Mouse (Mus musculus) heart, postnatal 0 days (tissue): ENCODE results near the gene B230104I21Rik. TPM values are rescaled to one million over a fixed set of nuclear protein-coding genes. Genes with fewer than 3 reads are reported as not detected.

Source experiments
- ATAC-seq: fragments of 200-750 bp; cut with Nextera tagmentation; 2 replicates; pipeline ENCODE4 v1.8.0; 2017; ENCODE audit warnings: low read depth, moderate number of reproducible peaks, moderate library complexity; ENCODE audit not compliant: insufficient read depth
- DNase-seq: peaks from one replicate; pipeline ENCODE4 v3.0.0-alpha.2; 2016; ENCODE audit warnings: low spot score
- H3K27ac ChIP-seq: fragments of 300-500 bp; sonication (generic); 2 replicates; pipeline ENCODE4 v1.5.1; 2014; ENCODE audit warnings: low read depth, mild to moderate bottlenecking
- H3K27me3 ChIP-seq: fragments of 300-500 bp; sonication (generic); 2 replicates; pipeline ENCODE4 v1.6.1; 2014; ENCODE audit warnings: low read length, mixed read lengths; ENCODE audit not compliant: control insufficient read depth, insufficient read depth
- H3K36me3 ChIP-seq: fragments of 300-500 bp; sonication (generic); replicated peaks from 2 replicates; pipeline ENCODE4 v1.6.1; 2014; ENCODE audit warnings: low read length, mixed read lengths; ENCODE audit not compliant: control insufficient read depth, insufficient read depth
- H3K4me1 ChIP-seq: fragments of 300-500 bp; sonication (generic); 2 replicates; pipeline ENCODE4 v1.6.1; 2014; ENCODE audit warnings: antibody characterized with exemption; ENCODE audit not compliant: control insufficient read depth, insufficient read depth
- H3K4me2 ChIP-seq: fragments of 300-500 bp; sonication (generic); 2 replicates; pipeline ENCODE4 v1.6.1; 2014; ENCODE audit warnings: low read depth, mild to moderate bottlenecking, low read length, moderate library complexity
- H3K4me3 ChIP-seq: fragments of 300-500 bp; sonication (generic); 2 replicates; pipeline ENCODE4 v1.5.1; 2014; ENCODE audit warnings: low read depth, low read length
- H3K9ac ChIP-seq: fragments of 300-500 bp; sonication (generic); replicated peaks from 2 replicates; pipeline ENCODE4 v1.6.1; 2014; ENCODE audit warnings: low read depth, low read length, mixed read lengths
- H3K9me3 ChIP-seq: fragments of 300-500 bp; sonication (generic); replicated peaks from 2 replicates; pipeline ENCODE4 v1.6.1; 2016; ENCODE audit warnings: low read length; ENCODE audit not compliant: control insufficient read depth
- CTCF ChIP-seq: IDR thresholded peaks from 2 replicates; pipeline ENCODE4 v1.5.1; 2016; ENCODE audit warnings: antibody characterized with exemption, control low read depth, low read depth
- EP300 ChIP-seq: IDR thresholded peaks from 2 replicates; pipeline ENCODE4 v1.6.1; 2016; ENCODE audit warnings: antibody characterized with exemption, low read depth
- WGBS: fragments of 180-500 bp; shearing (Covaris S2); extraction: QIAGEN DNeasy Blood & Tissue Kit; methylation state at CpG from one replicate; pipeline ENCODE4 v1.1.7; 2014; 5-methylcytosine and 5-hydroxymethylcytosine counted together
- polyA plus RNA-seq: library from polyadenylated mRNA; unstranded; fragments of >200 nt; fragmentation: Nextera tagmentation; extraction: Ambion mirVana; gene quantifications from 2 replicates; pipeline ENCODE4 v1.2.1, GENCODE M21; 2015
- total RNA-seq: library from RNA; depleted of rRNA; stranded (reverse); fragments of >200 nt; gene quantifications from 2 replicates; pipeline ENCODE4 v1.2.3, GENCODE M21; 2014; ENCODE audit warnings: low replicate concordance

Gene B230104I21Rik
- total and polyA plus RNA-seq, 2 experiments from 2014 or later: not detected

DNA sequence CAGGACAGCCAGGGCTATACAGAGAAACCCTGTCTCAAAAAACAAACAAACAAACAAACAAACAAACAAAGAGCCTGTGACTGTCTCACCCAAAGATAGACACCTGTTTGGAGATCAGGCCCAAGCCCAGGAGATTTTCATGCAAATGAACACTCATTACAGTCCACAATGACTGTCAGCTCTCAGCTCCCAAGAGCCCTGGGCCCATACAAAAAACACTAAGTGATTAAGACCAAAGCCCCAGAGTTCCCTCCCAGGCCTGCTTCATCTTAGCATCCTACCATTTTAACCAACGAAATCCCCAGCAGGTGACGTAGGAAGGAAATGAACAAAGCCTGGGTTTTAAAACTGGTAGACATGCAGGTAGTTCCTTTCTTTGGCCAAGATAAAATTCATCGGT lies 24.9 kb downstream of the B230104I21Rik start:
- DNase-seq: no peak
- Histone ChIP-seq H3K9me3 (no peaks in the 10 kb centered on the region), H3K4me1 (peaks cover 23% of the 10 kb centered on the region), H3K27me3 (0 out of 2 replicates have a peak, but pooled peaks cover 2% of the 10 kb centered on the region), H3K36me3 (no peaks in the 10 kb centered on the region), H3K4me2 (no peak overlapping the region), H3K4me3 (no peak overlapping the region), H3K9ac (no peak overlapping the region), H3K27ac (no peak overlapping the region)
- 93% methylated on average over 3 of the region's 3 CpGs for WGBS
- no peak for TF ChIP-seq EP300
- no peak for TF ChIP-seq CTCF
- no peak for ATAC-seq

- Histone ChIP-seq H3K27me3 (0 out of 2 replicates have a peak, but pooled peaks cover 2% of the 10 kb centered on the region), H3K36me3 (no peaks in the 10 kb centered on the region), H3K4me2 (no peak overlapping the region), H3K4me3 (no peak overlapping the region), H3K9ac (no peak overlapping the region), H3K27ac (no peak overlapping the region), H3K9me3 (no peaks in the 10 kb centered on the region), H3K4me1 (peaks cover 1% of the 10 kb centered on the region)
- WGBS: 94% methylated on average over 2 of the region's 2 CpGs
- ATAC-seq (no peak), DNase-seq (no peak)
- TF ChIP-seq EP300 (no peak), CTCF (no peak)
These were observed 28.8 kb downstream of the B230104I21Rik start for GRCm38 (mm10) chr4:154364752-154365151.

GRCm38 (mm10) chr4:154366836-154367235 lies 30.9 kb downstream of the B230104I21Rik start:
- Histone ChIP-seq H3K36me3 (no peaks in the 10 kb centered on the region), H3K27ac (no peak overlapping the region), H3K4me2 (no peak overlapping the region), H3K9ac (no peak overlapping the region), H3K4me3 (no peak overlapping the region), H3K27me3 (0 out of 2 replicates have a peak, but pooled peaks cover 2% of the 10 kb centered on the region), H3K4me1 (0 out of 2 replicates have a peak, but pooled peaks cover under 1% of the 10 kb centered on the region), H3K9me3 (no peaks in the 10 kb centered on the region)
- DNase-seq (no peak), ATAC-seq (no peak)
- WGBS: 79% methylated on average over 6 of the region's 6 CpGs
- TF ChIP-seq EP300 (no peak), CTCF (no peak)

- Histone ChIP-seq H3K27me3 (no peaks in the 10 kb centered on the region), H3K9ac (no peak overlapping the region), H3K4me2 (no peak overlapping the region), H3K36me3 (no peaks in the 10 kb centered on the region), H3K4me1 (0 out of 2 replicates have a peak, but pooled peaks cover 4% of the 10 kb centered on the region), H3K27ac (no peak overlapping the region), H3K4me3 (no peak overlapping the region), H3K9me3 (no peaks in the 10 kb centered on the region)
- TF ChIP-seq CTCF (no peak), EP300 (no peak)
- WGBS: 63% methylated on average over 5 of the region's 5 CpGs
- ATAC-seq (no peak), DNase-seq (no peak)
These were observed 33.2 kb downstream of the B230104I21Rik start for GRCm38 (mm10) chr4:154369089-154369488.

DNA sequence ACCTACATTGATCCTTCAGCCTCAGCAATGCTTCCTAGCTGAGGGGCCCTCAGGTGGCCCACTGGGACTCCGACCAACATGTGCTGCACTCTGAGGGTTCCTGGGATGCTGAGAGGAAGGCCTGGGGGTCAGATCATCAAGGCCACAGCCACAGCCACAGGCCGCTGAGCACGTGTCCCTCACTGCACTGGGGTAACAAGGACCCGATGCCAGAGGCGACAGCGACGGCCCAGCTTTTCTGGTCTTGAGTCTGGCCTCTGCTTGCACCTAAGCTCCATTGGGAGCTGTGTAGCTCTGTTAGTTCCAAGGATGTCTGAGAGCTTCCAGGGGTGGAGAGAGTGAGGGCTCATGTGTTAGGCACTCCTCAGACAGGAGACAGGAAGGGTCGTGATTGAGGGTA lies 34.9 kb downstream of the B230104I21Rik start:
- Histone ChIP-seq H3K9me3 (no peaks in the 10 kb centered on the region), H3K27ac (no peak overlapping the region), H3K4me1 (0 out of 2 replicates have a peak, but pooled peaks cover 4% of the 10 kb centered on the region), H3K36me3 (no peaks in the 10 kb centered on the region), H3K4me2 (no peak overlapping the region), H3K9ac (no peak overlapping the region), H3K27me3 (no peaks in the 10 kb centered on the region), H3K4me3 (no peak overlapping the region)
- TF ChIP-seq CTCF: no peak
- no peak for TF ChIP-seq EP300
- ATAC-seq (no peak), DNase-seq (no peak)
- WGBS: 66% methylated on average over 8 of the region's 8 CpGs
